22 mouse cellular contexts compared by ENCODE assay signal in genomic region chr16:22848331-22848730, GRCm38 (mm10). TPM values are rescaled to one million over a fixed set of nuclear protein-coding genes. Genes with fewer than 3 reads are reported as not detected.
"Had no signal": no experiment of that assay in that cellular context is flagged by ENCODE, and none has a peak within 500 bp of the region (broad histone marks: within the 10 kb centered on the region; RNA-seq: fewer than 3 reads in every experiment).

No protein-coding gene starts in this region.

- H3K36me3 ChIP-seq: limb, embryonic 13.5 days; neural tube, embryonic 15.5 days had no signal

- H3K4me3 ChIP-seq: kidney, embryonic 15.5 days; limb, embryonic 13.5 days; midbrain, embryonic 10.5 days; myocyte; neural tube, embryonic 15.5 days had no signal

- H3K9ac ChIP-seq: kidney, embryonic 15.5 days; limb, embryonic 13.5 days; liver, embryonic 14.5 days; lung, embryonic 14.5 days; neural tube, embryonic 15.5 days had no signal

- H3K27ac ChIP-seq: kidney, embryonic 15.5 days; limb, embryonic 13.5 days; liver, embryonic 14.5 days; midbrain, embryonic 10.5 days; neural tube, embryonic 15.5 days had no signal

- DNase-seq: kidney, postnatal 25 days; layer of hippocampus, postnatal 36 days; lung, embryonic 14.5 days; lung, postnatal 10 days; lung, postnatal 4 days; midbrain, embryonic 14.5 days; right cerebral cortex, adult 18-20 months; right cerebral cortex, postnatal 25 days; thymus, adult 18-20 months; thymus, postnatal 14 days had no signal

- H3K27me3 ChIP-seq: kidney, embryonic 15.5 days; limb, embryonic 13.5 days; neural tube, embryonic 15.5 days had no signal

- H3K4me2 ChIP-seq: kidney, embryonic 15.5 days; limb, embryonic 13.5 days; lung, embryonic 14.5 days; neural tube, embryonic 15.5 days had no signal

- H3K9me3 ChIP-seq: kidney, embryonic 15.5 days; limb, embryonic 13.5 days; midbrain, embryonic 10.5 days; neural tube, embryonic 15.5 days had no signal

RNA-seq across cellular contexts. Expression of gene Crygs, which starts 37.0 kb away (rescaled TPM):
- total RNA-seq: layer of hippocampus, postnatal 36 days; left cerebral cortex, postnatal 36 days; liver, adult 2 months; megakaryocyte, adult 5-6 weeks had no signal
- polyA plus RNA-seq: limb, embryonic 13.5 days; liver, embryonic 14.5 days; lung, embryonic 14.5 days; myocyte; neural tube, embryonic 11.5 days; neural tube, embryonic 15.5 days; small intestine, adult 2 months; stomach, embryonic 16.5 days had no signal

RNA-seq across cellular contexts. Expression of gene Ahsg, which starts 42.7 kb away (rescaled TPM):
- total RNA-seq: layer of hippocampus, postnatal 36 days; left cerebral cortex, postnatal 36 days; megakaryocyte, adult 5-6 weeks had no signal
- polyA plus RNA-seq: limb, embryonic 13.5 days; midbrain, embryonic 10.5 days; midbrain, embryonic 14.5 days; myocyte; neural tube, embryonic 11.5 days; small intestine, adult 2 months had no signal
